Mouse (Mus musculus): Measurements from ENCODE around the gene Tarbp2. TPM values are rescaled to one million over a fixed set of nuclear protein-coding genes. Genes with fewer than 3 reads are reported as not detected.

Tarbp2 gene
- total and polyA plus RNA-seq, 3 experiments, result 62.2 to 105 (median 75.6) TPM

DNA sequence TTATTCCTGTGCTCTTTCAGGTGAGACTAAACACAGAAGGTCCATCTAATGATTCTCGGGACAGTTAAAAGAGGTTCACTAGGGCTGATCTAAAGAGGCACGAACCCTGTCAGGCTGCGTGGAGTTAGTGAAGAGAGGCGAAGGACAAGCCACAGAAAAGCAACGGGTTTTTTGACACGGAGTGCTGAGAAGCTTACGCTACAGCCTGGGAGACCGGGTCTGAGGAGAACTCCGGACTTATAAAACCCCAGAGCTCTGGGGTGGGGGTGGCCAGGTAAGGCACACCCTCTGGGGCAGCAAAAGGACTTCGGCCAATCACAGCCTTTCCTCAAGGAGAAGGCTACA is 389 bp upstream of the Tarbp2 start:
- in situ Hi-C loops (cut with MboI; ENCODE audit: low pct_ligation_motif_present, low pct_unique_long_range_greater_than_20kb, low sequenced_read_pairs), result loop anchor here (5.0 kb wide), 1 partner anchor 50 kb away; no protein-coding TSS in a partner anchor
- no peak for DNase-seq (ENCODE audit: extremely low read depth)
- Histone ChIP-seq H3K27me3 (replicated peaks) (peaks cover 3% of the 10 kb centered on the region), H3K9me3 (replicated peaks; ENCODE audit: low read length) (no peaks in the 10 kb centered on the region), H3K4me2 (ENCODE audit: insufficient read depth, low read depth, poor library complexity, severe bottlenecking) (peak overlapping the region; percentile 71), H3K79me2 (replicated peaks; ENCODE audit: control insufficient read depth, extremely low read depth, insufficient read depth, poor library complexity, severe bottlenecking) (peaks cover 6% of the 10 kb centered on the region), H3K36me3 (replicated peaks in 1 of 2; ENCODE audit: control insufficient read depth in 1 of 2, insufficient read depth in 1 of 2, low read length in 1 of 2) (peaks cover 17 to 25% of the 10 kb centered on the region in 2 experiments), H3K4me1 (ENCODE audit: control insufficient read depth in 1 of 2, insufficient read depth in 2 of 2) (peaks cover 7 to 41% of the 10 kb centered on the region in 2 experiments), H3K27ac (ENCODE audit: insufficient read depth, low read depth) (0 out of 2 replicates have a peak overlapping the region, but pooled peaks have one; percentile 11), H3K4me3 (replicated peaks in 1 of 3; ENCODE audit: low read depth in 2 of 3, low read length in 2 of 3, poor library complexity in 1 of 3) (peak overlapping the region; percentile 61 to 75 (median 64)), H3K9ac (ENCODE audit: insufficient read depth, low read depth) (peak overlapping the region; percentile 58)
- TF ChIP-seq POLR2AphosphoS2 (IDR thresholded peaks at IDR 0.05; ENCODE audit: low read depth, low read length) (peak; percentile 94; the same call in 1 of the 2 replicates), TCF12 (IDR thresholded peaks at IDR 0.05; ENCODE audit: low read depth, low read length) (peak; percentile 71), MAX (IDR thresholded peaks at IDR 0.05; ENCODE audit: low read length) (0 out of 2 replicates have a peak, but pooled peaks have one; percentile 1), E2F4 (IDR thresholded peaks at IDR 0.05; ENCODE audit: insufficient replicate concordance, low read depth, low read length) (no peak), ETS1 (conservative IDR thresholded peaks at IDR 0.05; ENCODE audit: low read depth, low read length) (no peak), HCFC1 (IDR thresholded peaks at IDR 0.05; ENCODE audit: low read depth, low read length) (no peak), SIN3A (IDR thresholded peaks at IDR 0.05; ENCODE audit: low read length) (peak; percentile 70; the same call in 1 of the 2 replicates), POLR2A (IDR thresholded peaks at IDR 0.05; ENCODE audit: low read depth, low read length) (peak; percentile 96), NELFE (IDR thresholded peaks at IDR 0.05; ENCODE audit: low read depth, low read length) (peak; percentile 94), SMC3 (IDR thresholded peaks at IDR 0.05; ENCODE audit: low read depth, low read length) (no peak), CHD1 (IDR thresholded peaks at IDR 0.05; ENCODE audit: low read depth, low read length) (peak; percentile 86; the same call in 1 of the 2 replicates), ZNF384 (IDR thresholded peaks at IDR 0.05; ENCODE audit: low read depth, low read length) (no peak), PAX5 (IDR thresholded peaks at IDR 0.05; ENCODE audit: low read length) (no peak), ZMIZ1 (IDR thresholded peaks at IDR 0.05; ENCODE audit: low read depth, low read length) (peak; percentile 96), JUND (conservative IDR thresholded peaks at IDR 0.05; ENCODE audit: low read depth, low read length) (no peak), CHD2 (IDR thresholded peaks at IDR 0.05; ENCODE audit: low read length) (no peak), BHLHE40 (IDR thresholded peaks at IDR 0.05; ENCODE audit: low read depth, low read length) (no peak), ELF1 (IDR thresholded peaks at IDR 0.05; ENCODE audit: low read depth, low read length) (no peak), MYC (IDR thresholded peaks at IDR 0.05; ENCODE audit: low read depth, low read length) (no peak; the same call in 1 of the 2 replicates), TBP (conservative IDR thresholded peaks at IDR 0.05; ENCODE audit: low read depth, low read length) (peak; percentile 97), MAZ (IDR thresholded peaks at IDR 0.05; ENCODE audit: low read depth, low read length) (peak; percentile 61; the same call in 1 of the 2 replicates), NRF1 (IDR thresholded peaks at IDR 0.05; ENCODE audit: low read depth, low read length) (no peak)
- dilution Hi-C loops (cut with MboI; ENCODE audit: extremely low pct_ligation_motif_present, extremely low pct_unique_long_range_greater_than_20kb, low sequenced_read_pairs), result no loop called here

DNA sequence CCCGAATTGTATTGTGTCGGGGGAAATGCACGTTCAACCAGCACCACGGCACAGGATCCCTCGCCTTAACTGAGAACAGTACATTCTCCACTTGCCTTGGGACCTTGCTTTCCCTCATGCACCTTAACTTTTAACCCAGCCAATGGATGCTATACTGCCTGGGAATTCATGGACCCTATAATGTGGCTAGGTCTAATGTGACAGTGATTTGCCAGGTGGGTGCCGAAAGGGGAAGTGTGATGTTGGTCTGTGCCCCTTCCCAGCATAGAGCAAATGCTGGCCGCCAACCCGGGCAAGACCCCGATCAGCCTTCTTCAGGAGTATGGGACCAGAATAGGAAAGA is 838 bp downstream of the Tarbp2 start:
- TF ChIP-seq NELFE (IDR thresholded peaks at IDR 0.05; ENCODE audit: low read depth, low read length), result no peak
- no peak for TF ChIP-seq MAFK (IDR thresholded peaks at IDR 0.05; ENCODE audit: insufficient replicate concordance, low read length)
- TF ChIP-seq CHD1 (IDR thresholded peaks at IDR 0.05; ENCODE audit: low read depth, low read length), result no peak
- no peak for TF ChIP-seq CHD2 (IDR thresholded peaks at IDR 0.05; ENCODE audit: low read length)
- H3K79me2 ChIP-seq (replicated peaks; ENCODE audit: control insufficient read depth, extremely low read depth, insufficient read depth, poor library complexity, severe bottlenecking), result peaks cover 6% of the 10 kb centered on the region
- H3K4me3 ChIP-seq (replicated peaks in 1 of 3; ENCODE audit: low read depth in 2 of 3, low read length in 2 of 3, poor library complexity in 1 of 3), result peak overlapping the region; percentile 61 to 98 (median 90)
- H3K4me1 ChIP-seq (ENCODE audit: control insufficient read depth in 1 of 2, insufficient read depth in 2 of 2), result peaks cover 3 to 28% of the 10 kb centered on the region in 2 experiments; a peak in 3 of 4 replicates
- DNase-seq (ENCODE audit: extremely low read depth), result no peak
- H3K27ac ChIP-seq (ENCODE audit: insufficient read depth, low read depth), result peak overlapping the region; percentile 94
- dilution Hi-C loops (cut with MboI; ENCODE audit: extremely low pct_ligation_motif_present, extremely low pct_unique_long_range_greater_than_20kb, low sequenced_read_pairs) (no loop called here), in situ Hi-C loops (cut with MboI; ENCODE audit: low pct_ligation_motif_present, low pct_unique_long_range_greater_than_20kb, low sequenced_read_pairs) (loop anchor here (5.0 kb wide), 1 partner anchor 52 kb away; no protein-coding TSS in a partner anchor)
- H3K9ac ChIP-seq (ENCODE audit: insufficient read depth, low read depth), result peak overlapping the region; percentile 96
- H3K4me2 ChIP-seq (ENCODE audit: insufficient read depth, low read depth, poor library complexity, severe bottlenecking), result peak overlapping the region; percentile 87
- peaks cover 3% of the 10 kb centered on the region for H3K27me3 ChIP-seq (replicated peaks)
- H3K9me3 ChIP-seq (replicated peaks; ENCODE audit: low read length), result no peaks in the 10 kb centered on the region
- peaks cover 27 to 33% of the 10 kb centered on the region in 2 experiments for H3K36me3 ChIP-seq (replicated peaks in 1 of 2; ENCODE audit: control insufficient read depth in 1 of 2, insufficient read depth in 1 of 2, low read length in 1 of 2)

Measured in CH12.LX (cell line).